Mouse (Mus musculus) heart, embryonic 16.5 days (tissue): ENCODE results near the gene Eif4enif1. TPM values are rescaled to one million over a fixed set of nuclear protein-coding genes. Genes with fewer than 3 reads are reported as not detected.
"Not testable (repeated sequence)": the region's sequence is repeated elsewhere in the genome, so short reads cannot be mapped to it uniquely, and the experiment has no call there.

Source experiments
- ATAC-seq: fragments of 200-750 bp; cut with Nextera tagmentation; replicated peaks from 2 replicates; pipeline ENCODE4 v1.8.0; 2017; ENCODE audit warnings: moderate number of reproducible peaks; ENCODE audit not compliant: insufficient read depth, low FRiP score; ENCODE audit errors: extremely low read depth
- H3K27ac ChIP-seq: fragments of 300-500 bp; sonication (generic); 2 replicates; pipeline ENCODE4 v1.5.1; 2014; ENCODE audit warnings: mild to moderate bottlenecking, low read length, control low read depth, moderate library complexity
- H3K27me3 ChIP-seq: fragments of 300-500 bp; sonication (generic); 2 replicates; pipeline ENCODE4 v1.6.1; 2014; ENCODE audit warnings: low read length, mixed read lengths; ENCODE audit not compliant: control insufficient read depth, insufficient read depth
- H3K36me3 ChIP-seq: fragments of 300-500 bp; sonication (generic); 2 replicates; pipeline ENCODE4 v1.6.1; 2014; ENCODE audit not compliant: control insufficient read depth, insufficient read depth
- H3K4me1 ChIP-seq: fragments of 300-500 bp; sonication (generic); 2 replicates; pipeline ENCODE4 v1.6.1; 2014; ENCODE audit warnings: low read length, mixed read lengths; ENCODE audit not compliant: control insufficient read depth, insufficient read depth
- H3K4me2 ChIP-seq: fragments of 300-500 bp; sonication (generic); 2 replicates; pipeline ENCODE4 v1.6.1; 2014; ENCODE audit warnings: low read depth, mild to moderate bottlenecking, control low read depth, low read length
- H3K4me3 ChIP-seq: fragments of 300-500 bp; sonication (generic); 2 replicates; pipeline ENCODE4 v1.5.1; 2014; ENCODE audit warnings: mild to moderate bottlenecking, control low read depth, low read length
- H3K9ac ChIP-seq: fragments of 300-500 bp; sonication (generic); 2 replicates; pipeline ENCODE4 v1.6.1; 2014; ENCODE audit warnings: low read length, control low read depth
- H3K9me3 ChIP-seq: fragments of 300-500 bp; sonication (generic); replicated peaks from 2 replicates; pipeline ENCODE4 v1.6.1; 2016; ENCODE audit warnings: low read length; ENCODE audit not compliant: control insufficient read depth
- WGBS: fragments of 180-500 bp; shearing (Covaris S2); extraction: QIAGEN DNeasy Blood & Tissue Kit; methylation state at CpG from one replicate; pipeline ENCODE4 v1.1.7; 2014; 5-methylcytosine and 5-hydroxymethylcytosine counted together
- polyA plus RNA-seq: library from polyadenylated mRNA; unstranded; fragments of >200 nt; fragmentation: Nextera tagmentation; extraction: Ambion mirVana; gene quantifications from 2 replicates; pipeline ENCODE4 v1.2.1, GENCODE M21; 2015

Gene Eif4enif1
- polyA plus RNA-seq, 1 experiment from 2014 or later: 31.9 TPM

GRCm38 (mm10) chr11:3165210-3165782 is 36.9 kb upstream of the Eif4enif1 start:
- not testable (repeated sequence) for H3K4me2 ChIP-seq
- WGBS: 80% methylated on average over 3 of the region's 5 CpGs

GRCm38 (mm10) chr11:3166321-3166720 is 35.9 kb upstream of the Eif4enif1 start:
- ATAC-seq, H3K36me3 ChIP-seq, H3K4me1 ChIP-seq, H3K9me3 ChIP-seq, H3K27ac ChIP-seq, H3K27me3 ChIP-seq, H3K4me2 ChIP-seq, H3K9ac ChIP-seq, H3K4me3 ChIP-seq: not testable (repeated sequence)

More at GRCm38 (mm10) chr11:3165210-3165782, 36.9 kb upstream of the Eif4enif1 start:
- ATAC-seq, H3K27me3 ChIP-seq, H3K4me1 ChIP-seq, H3K4me3 ChIP-seq, H3K9ac ChIP-seq, H3K36me3 ChIP-seq, H3K27ac ChIP-seq, H3K9me3 ChIP-seq: not testable (repeated sequence)

GRCm38 (mm10) chr11:3167129-3167528 is 35.1 kb upstream of the Eif4enif1 start:
- ATAC-seq: peak; percentile 7; the same call in 1 of the 2 replicates
- H3K9me3 ChIP-seq, H3K27me3 ChIP-seq, H3K4me2 ChIP-seq, H3K4me3 ChIP-seq, H3K4me1 ChIP-seq, H3K36me3 ChIP-seq, H3K27ac ChIP-seq, H3K9ac ChIP-seq: not testable (repeated sequence)
- 89% methylated on average over 4 of the region's 4 CpGs for WGBS

- not testable (repeated sequence) for H3K4me3 ChIP-seq, H3K4me1 ChIP-seq, H3K4me2 ChIP-seq, H3K27ac ChIP-seq, H3K27me3 ChIP-seq, H3K9me3 ChIP-seq, H3K36me3 ChIP-seq, H3K9ac ChIP-seq
- peak; percentile 3; the same call in 1 of the 2 replicates for ATAC-seq
- WGBS: 64% methylated on average over 4 of the region's 4 CpGs
These were observed 34.6 kb upstream of the Eif4enif1 start for GRCm38 (mm10) chr11:3167571-3168001.

GRCm38 (mm10) chr11:3169042-3169441 is 33.1 kb upstream of the Eif4enif1 start:
- not testable (repeated sequence) for H3K4me1 ChIP-seq, H3K9me3 ChIP-seq, H3K9ac ChIP-seq, H3K27me3 ChIP-seq, H3K27ac ChIP-seq, H3K4me2 ChIP-seq, H3K36me3 ChIP-seq, H3K4me3 ChIP-seq
- whole genome bisulfite sequencing: 55% methylated on average over 2 of the region's 2 CpGs
- ATAC-seq: peak; percentile 6; the same call in 1 of the 2 replicates

- not testable (repeated sequence) for H3K4me1 ChIP-seq, H3K36me3 ChIP-seq, H3K9ac ChIP-seq, H3K27me3 ChIP-seq, H3K4me2 ChIP-seq, H3K27ac ChIP-seq, H3K4me3 ChIP-seq, H3K9me3 ChIP-seq, ATAC-seq
- 56% methylated on average over 1 of the region's 1 CpGs for WGBS
These were observed 30.3 kb upstream of the Eif4enif1 start for GRCm38 (mm10) chr11:3171931-3172330.

GRCm38 (mm10) chr11:3172526-3172925 is 29.7 kb upstream of the Eif4enif1 start:
- H3K27me3 ChIP-seq, ATAC-seq, H3K4me3 ChIP-seq, H3K36me3 ChIP-seq, H3K9ac ChIP-seq, H3K9me3 ChIP-seq, H3K4me1 ChIP-seq, H3K4me2 ChIP-seq, H3K27ac ChIP-seq: not testable (repeated sequence)
- 57% methylated on average over 4 of the region's 6 CpGs for WGBS

GRCm38 (mm10) chr11:3173425-3174318 is 28.5 kb upstream of the Eif4enif1 start:
- WGBS: 74% methylated on average over 11 of the region's 11 CpGs
- ATAC-seq: peak; percentile 42; the same call in 1 of the 2 replicates
- H3K9ac ChIP-seq, H3K36me3 ChIP-seq, H3K4me2 ChIP-seq, H3K4me1 ChIP-seq, H3K27me3 ChIP-seq, H3K27ac ChIP-seq, H3K9me3 ChIP-seq, H3K4me3 ChIP-seq: not testable (repeated sequence)

- H3K9me3 ChIP-seq, H3K4me2 ChIP-seq, ATAC-seq, H3K27me3 ChIP-seq, H3K9ac ChIP-seq, H3K4me1 ChIP-seq, H3K27ac ChIP-seq, H3K36me3 ChIP-seq, H3K4me3 ChIP-seq: not testable (repeated sequence)
- 75% methylated on average over 6 of the region's 6 CpGs for WGBS
These were observed 23.0 kb upstream of the Eif4enif1 start for GRCm38 (mm10) chr11:3178968-3179725.
